Mouse (Mus musculus) bone marrow macrophage, adult 2 months (primary cell): ENCODE measurements around the gene Slc25a53. TPM values are rescaled to one million over a fixed set of nuclear protein-coding genes. Genes with fewer than 3 reads are reported as not detected.

Experiments used
- H3K27ac ChIP-seq: 2 replicates; pipeline ENCODE4 v1.5.1; 2012; ENCODE audit warnings: low read depth, low read length; ENCODE audit not compliant: insufficient read depth
- H3K4me1 ChIP-seq: 2 replicates; pipeline ENCODE4 v1.6.1; 2012; ENCODE audit warnings: low read length; ENCODE audit not compliant: control insufficient read depth, insufficient read depth
- H3K4me3 ChIP-seq: 2 replicates; pipeline ENCODE4 v1.5.1; 2012; ENCODE audit warnings: mild to moderate bottlenecking, low read length, moderate library complexity; ENCODE audit not compliant: insufficient read depth
- CTCF ChIP-seq: IDR thresholded peaks from 2 replicates; pipeline ENCODE4 v1.5.1; 2012; ENCODE audit warnings: low read depth, mild to moderate bottlenecking, low read length, moderate library complexity
- POLR2A ChIP-seq: IDR thresholded peaks from 2 replicates; pipeline ENCODE4 v1.6.1; 2012; ENCODE audit warnings: mild to moderate bottlenecking, low read depth, low read length, borderline replicate concordance
- polyA plus RNA-seq: library from polyadenylated mRNA; stranded (reverse); fragments of >200 nt; gene quantifications from 2 replicates; pipeline ENCODE4 v1.2.4, GENCODE M21; 2012; ENCODE audit not compliant: missing spikeins, insufficient read depth, insufficient read length

Gene Slc25a53
- polyA plus RNA-seq, 1 experiment = 6.1 TPM

DNA sequence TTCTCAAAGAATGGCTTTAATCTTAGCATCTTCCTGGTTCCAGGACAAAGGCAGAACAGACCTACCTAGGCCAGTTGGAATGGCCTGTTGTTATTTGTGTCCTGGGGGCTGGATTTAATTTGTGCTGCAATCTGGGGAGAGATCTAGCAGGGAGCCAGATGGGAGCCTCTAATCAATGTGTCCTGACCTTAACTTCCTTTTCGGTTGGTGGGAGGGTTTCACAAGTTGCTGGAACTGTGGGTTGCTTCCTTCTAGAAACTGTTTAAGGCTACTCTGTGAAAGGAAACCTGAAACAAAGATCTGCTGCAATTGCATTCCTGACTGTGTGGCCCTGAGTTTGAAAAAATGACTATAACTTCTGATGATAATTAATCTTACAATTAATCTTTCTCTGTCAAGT, 20.4 kb downstream of the Slc25a53 start:
- no peak for TF ChIP-seq CTCF
- no peak for TF ChIP-seq POLR2A
- H3K4me3 ChIP-seq = no peak overlapping the region
- peaks cover 2% of the 10 kb centered on the region for H3K4me1 ChIP-seq
- H3K27ac ChIP-seq = no peak overlapping the region

DNA sequence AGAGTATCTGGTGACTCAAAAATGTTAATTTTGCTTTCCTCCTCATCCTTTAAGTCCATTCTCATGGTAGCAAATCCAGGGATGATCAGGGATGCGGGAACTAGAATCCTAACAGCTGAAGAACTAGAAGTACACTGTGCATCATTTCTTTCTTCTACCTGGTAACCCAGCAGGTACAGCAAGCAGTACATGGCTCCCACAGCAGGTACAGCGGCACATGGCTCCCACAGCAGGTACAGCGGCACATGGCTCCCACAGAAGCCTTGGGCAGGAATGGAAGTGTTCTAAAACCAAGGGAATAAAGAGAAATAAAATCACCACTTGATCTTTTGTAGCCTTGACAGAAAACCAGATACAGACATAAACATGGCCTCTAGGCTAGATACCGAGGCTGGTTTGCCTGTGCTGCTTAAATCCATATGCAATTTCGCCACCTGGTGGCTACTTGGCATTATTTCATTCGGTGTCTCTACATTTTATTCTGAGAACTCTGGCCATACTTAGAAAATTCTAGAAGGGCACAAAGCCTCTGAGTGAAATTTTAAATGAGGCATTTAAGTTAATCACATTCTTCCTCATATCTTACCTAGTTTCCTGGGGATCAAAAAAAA, 22.9 kb downstream of the Slc25a53 start:
- Histone ChIP-seq H3K4me1 (peaks cover 2% of the 10 kb centered on the region), H3K4me3 (no peak overlapping the region), H3K27ac (no peak overlapping the region)
- TF ChIP-seq CTCF = no peak
- TF ChIP-seq POLR2A = no peak

DNA sequence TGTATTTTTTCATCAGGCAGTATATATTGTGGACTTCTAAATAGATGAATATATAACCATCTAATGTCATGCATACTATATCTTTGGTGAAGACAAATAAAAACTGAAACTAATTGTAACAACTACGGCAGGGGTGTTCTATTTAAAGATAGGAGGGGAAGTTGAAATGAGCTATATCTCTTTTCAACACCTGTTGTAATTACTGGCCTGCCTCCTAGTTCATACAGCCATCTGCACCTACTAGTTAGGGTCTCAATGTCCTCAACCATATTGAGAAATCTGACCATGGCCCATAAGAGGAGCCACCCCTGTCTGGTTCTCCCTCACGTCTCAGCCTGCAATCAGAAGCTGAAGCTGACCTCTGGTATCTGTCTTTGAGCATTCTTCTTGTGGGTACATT, 41.8 kb downstream of the Slc25a53 start:
- TF ChIP-seq POLR2A (no peak), CTCF (no peak)

DNA sequence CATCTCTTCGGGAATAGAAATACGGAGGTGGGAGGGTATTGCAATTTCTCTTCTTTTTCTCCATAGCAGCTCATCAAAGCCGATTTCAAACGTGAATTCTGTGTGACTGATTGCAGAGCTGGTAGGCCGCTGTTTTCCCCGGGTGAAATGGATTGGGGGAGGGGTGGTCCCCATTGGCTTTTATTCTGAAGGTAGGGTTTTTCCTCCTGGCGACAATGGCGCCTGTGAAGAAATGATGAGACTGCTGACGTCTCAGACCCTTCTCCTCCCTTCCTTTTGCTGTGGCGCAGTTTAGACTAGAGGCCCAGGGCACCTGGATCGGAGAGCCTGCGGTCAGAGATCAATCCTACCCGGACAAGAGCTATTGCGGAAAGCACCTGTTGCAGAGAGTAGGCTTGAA, 44.5 kb downstream of the Slc25a53 start:
- Histone ChIP-seq H3K4me3 (no peak overlapping the region), H3K4me1 (no peaks in the 10 kb centered on the region), H3K27ac (no peak overlapping the region)
- no peak for TF ChIP-seq POLR2A
- no peak for TF ChIP-seq CTCF

More for the DNA sequence above, 41.8 kb downstream of the Slc25a53 start:
- Histone ChIP-seq H3K4me3 (no peak overlapping the region), H3K27ac (no peak overlapping the region), H3K4me1 (no peaks in the 10 kb centered on the region)

DNA sequence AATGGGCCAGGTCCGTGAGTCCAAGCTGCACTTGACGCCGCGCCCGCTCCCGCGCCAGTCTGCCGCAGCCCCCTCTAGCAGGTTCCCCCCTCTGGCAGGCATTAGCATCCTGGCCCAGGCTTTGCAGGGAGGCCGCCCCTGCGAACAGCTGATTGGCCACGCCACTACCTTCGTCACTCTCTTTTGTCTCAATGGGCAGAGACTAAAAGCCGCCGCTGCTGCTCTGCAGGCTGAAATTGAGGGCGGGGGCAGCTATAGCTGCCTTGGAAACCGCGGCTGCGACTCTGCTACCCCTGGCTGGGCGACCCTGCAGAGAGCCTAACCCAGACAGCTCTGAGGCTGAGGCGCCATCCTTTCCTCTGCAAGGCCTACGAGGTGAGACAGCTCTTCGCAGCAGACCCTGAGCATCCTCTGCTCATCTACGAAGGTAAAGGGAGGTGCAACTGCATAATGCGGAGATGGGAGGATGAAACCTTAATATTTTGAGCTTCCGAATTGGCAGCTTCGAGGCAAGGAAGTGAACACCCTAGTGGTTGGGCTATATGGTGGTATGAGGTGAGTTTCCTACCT, 45.0 kb downstream of the Slc25a53 start, which contains the start of gene Zcchc18:
Gene Zcchc18 (plus strand): TSS at position 178 of the 570 bp plus-strand sequence.
- H3K27ac ChIP-seq = no peak within 1 kb of the TSS

DNA sequence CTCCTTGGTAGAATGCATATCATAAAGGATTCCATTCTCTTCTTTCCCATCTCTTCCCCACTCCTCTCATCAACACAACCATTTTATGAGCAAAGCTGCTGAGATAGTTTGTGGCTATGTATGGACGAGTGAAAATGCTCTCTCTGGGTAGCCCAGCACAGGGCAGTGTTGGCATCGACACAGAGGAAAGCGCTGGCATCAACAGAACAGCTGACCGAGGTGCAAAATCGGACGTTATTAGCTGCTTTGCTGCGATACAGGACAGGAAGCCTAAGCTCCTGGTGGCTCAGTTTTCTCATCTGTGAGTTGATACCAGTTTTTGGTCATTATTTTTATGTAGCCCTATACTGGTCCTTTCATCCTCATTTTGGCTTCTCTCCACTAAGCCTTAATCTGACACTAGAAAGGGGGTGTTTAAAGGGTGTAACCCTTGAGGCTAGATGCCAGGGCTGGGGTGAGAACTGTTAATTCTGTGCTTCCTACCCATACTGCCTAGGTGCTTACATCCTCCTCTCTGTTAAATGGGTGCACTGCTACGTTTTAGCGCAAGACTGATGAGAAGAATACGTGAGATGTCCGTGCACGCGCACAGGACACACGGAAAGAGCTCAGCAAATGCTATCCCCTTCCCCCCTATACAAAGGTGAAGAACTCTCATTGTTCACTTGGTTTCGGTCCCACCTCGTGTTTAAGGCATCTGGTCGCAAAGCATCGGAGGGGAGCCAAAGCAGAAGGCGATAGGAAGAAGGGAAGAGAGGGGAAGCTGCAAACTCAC, 45.7 kb downstream of the Slc25a53 start:
- H3K27ac ChIP-seq = no peak overlapping the region

More for the DNA sequence above, 45.0 kb downstream of the Slc25a53 start, which contains the start of gene Zcchc18:
- no peak within 1 kb of the TSS for H3K4me3 ChIP-seq
- no peak for TF ChIP-seq POLR2A
- TF ChIP-seq CTCF = no peak
- H3K4me1 ChIP-seq = no peaks in the 10 kb centered on the region

DNA sequence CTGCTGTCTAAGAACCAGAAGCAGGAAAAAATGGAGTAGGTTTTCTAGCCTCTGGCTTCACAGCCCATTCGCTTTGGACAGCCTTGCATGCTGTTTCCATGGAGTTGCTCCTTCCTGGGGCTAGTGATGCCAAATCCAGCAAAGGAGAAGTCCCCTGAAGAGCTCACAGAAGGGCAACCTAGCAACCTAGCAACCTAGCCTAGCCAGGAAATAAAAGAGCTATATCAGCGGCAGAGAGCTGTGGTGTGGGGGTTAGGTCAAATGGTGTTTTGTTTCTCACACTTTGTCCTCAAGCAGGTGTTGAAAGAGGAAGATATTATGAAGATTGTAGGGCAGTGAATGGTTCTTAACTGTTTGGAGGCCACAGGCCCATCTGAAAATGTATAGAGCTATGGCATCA, 46.8 kb downstream of the Slc25a53 start:
- no peak overlapping the region for H3K27ac ChIP-seq
- no peak overlapping the region for H3K4me3 ChIP-seq
- TF ChIP-seq CTCF (no peak), POLR2A (no peak)
- peaks cover 3% of the 10 kb centered on the region for H3K4me1 ChIP-seq

More for the DNA sequence above, 45.7 kb downstream of the Slc25a53 start:
- TF ChIP-seq POLR2A = no peak
- no peak for TF ChIP-seq CTCF
- Histone ChIP-seq H3K4me3 (no peak overlapping the region), H3K4me1 (no peaks in the 10 kb centered on the region)

DNA sequence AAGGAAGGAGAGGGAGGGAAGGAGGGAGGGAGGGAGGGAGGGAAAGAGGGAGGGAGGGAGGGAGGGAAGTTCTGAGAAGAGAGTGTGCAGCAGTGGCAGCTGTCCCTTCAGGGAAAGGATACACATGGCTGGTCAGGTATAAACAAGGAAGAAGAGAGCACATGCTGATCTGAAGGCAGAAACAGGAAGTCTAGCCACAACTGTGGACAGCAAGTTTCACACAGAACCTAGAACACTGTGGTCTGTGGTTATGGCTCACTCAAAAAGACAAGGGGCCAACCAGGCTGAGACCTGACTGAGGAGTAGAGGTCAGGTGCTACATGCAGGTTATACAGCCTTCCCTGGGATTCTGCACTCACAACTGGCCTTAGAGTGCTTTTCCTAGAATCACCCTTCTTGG, 52.1 kb downstream of the Slc25a53 start:
- no peak for TF ChIP-seq CTCF
- no peak for TF ChIP-seq POLR2A
- Histone ChIP-seq H3K4me3 (no peak overlapping the region), H3K27ac (no peak overlapping the region), H3K4me1 (peaks cover 6% of the 10 kb centered on the region)

DNA sequence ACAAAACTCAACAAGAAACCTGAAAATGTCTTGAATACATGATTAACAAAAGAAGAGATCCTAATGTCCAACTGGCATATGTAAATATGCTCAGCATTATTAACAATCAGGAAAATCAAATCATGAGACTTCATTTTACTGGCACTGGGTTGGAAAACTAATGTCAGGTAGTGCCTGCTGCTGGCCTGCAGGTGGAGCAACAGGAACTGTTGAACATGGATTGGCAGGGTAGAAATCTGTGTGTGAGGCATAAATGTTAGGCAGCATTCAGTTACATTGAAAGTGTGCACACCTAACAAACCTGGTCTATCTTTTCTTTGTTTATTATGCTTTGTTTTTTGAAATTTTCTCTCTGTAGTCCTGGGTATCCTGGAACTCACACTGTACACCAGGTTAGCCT, 59.5 kb downstream of the Slc25a53 start:
- TF ChIP-seq POLR2A (no peak), CTCF (no peak)
- no peaks in the 10 kb centered on the region for H3K4me1 ChIP-seq
- H3K4me3 ChIP-seq = no peak overlapping the region

More for the DNA sequence above, 59.5 kb downstream of the Slc25a53 start:
- H3K27ac ChIP-seq = no peak overlapping the region
